Mouse (Mus musculus) lung, postnatal 36 days (tissue): ENCODE data around the gene Slfn8.
"Not testable (repeated sequence)": the region's sequence is repeated elsewhere in the genome, so short reads cannot be mapped to it uniquely, and the experiment has no call there.

Experiments used
- DNase-seq: peaks from one replicate; pipeline ENCODE4 v3.0.0; 2022; ENCODE audit warnings: mixed read lengths

Slfn8 gene

GRCm38 (mm10) chr11:83020621-83021020 lies at the start of gene Slfn8:
Gene Slfn8, minus strand, starts transcription at chr11:83020810.
- peak; percentile 55 for DNase-seq

GRCm38 (mm10) chr11:83067982-83068694 lies 47.5 kb upstream of the Slfn8 start:
- DNase-seq = no peak

DNA sequence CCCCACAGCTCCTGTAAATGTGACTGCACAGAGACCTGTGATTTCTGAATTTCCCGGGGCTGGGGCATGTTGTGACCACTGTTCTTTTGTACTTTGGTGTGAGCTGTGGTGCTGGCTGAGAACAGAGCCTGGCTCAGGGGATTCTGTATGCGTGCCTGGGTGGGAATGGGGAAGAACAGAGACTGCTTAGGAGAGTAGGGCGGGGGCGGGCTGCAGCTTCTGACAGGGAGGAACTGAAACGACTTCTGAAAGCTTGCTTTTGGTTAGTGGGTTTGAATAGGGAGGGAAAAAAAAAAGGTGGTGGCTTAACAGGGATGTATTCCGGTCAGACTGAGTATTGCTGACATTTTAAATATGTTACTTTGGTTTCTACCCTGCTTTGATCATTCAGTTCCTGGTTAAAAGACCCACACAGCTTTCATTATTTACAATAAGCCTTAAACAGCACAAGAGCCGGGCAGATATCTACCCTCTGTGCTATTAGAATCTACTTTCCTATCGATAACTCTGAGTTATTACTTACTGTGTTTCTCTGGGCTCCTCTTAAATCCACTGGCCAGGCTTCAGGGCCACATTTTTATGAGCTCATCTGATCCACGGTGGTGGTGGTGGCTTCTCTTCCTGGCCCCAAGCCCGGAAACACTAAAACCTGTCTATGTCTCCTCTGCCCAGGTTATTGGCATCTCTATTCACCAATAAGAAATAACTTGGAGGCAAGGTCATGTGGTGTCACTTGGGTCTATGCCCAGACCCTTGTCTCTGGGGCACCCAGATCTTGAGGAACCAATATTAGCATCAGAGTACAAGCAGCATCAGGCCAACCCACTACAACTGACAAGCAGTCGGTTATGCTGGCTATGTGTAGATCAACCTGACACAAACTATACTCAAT lies 46.3 kb upstream of the Slfn8 start:
- peak; percentile 59 for DNase-seq

- DNase-seq = no peak
Measured at GRCm38 (mm10) chr11:83065441-83066344, 45.1 kb upstream of the Slfn8 start.

DNA sequence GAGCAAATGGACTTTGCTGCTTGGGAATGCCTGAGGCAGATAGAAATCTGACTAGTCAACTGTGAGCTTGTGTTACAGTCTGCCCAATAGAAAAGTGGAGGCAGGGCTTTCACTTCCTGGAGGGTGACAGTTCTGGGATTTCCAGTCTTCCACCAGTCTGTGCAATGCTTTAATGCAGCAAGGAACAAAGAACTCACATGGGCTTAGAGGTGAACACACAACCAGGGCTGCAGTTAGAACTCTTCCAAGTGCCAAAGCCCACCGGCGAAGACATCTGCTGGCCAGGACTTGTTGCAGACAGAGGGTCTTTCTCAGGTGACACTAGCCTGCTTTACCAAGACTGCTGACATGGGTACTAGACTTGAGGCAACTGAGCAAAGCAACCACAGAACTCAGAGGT lies 44.3 kb upstream of the Slfn8 start, which contains the start of gene Slfn2:
Gene Slfn2, plus strand, starts transcription at position 167 of the 400 bp plus-strand sequence.
- peak; percentile 61 for DNase-seq

DNA sequence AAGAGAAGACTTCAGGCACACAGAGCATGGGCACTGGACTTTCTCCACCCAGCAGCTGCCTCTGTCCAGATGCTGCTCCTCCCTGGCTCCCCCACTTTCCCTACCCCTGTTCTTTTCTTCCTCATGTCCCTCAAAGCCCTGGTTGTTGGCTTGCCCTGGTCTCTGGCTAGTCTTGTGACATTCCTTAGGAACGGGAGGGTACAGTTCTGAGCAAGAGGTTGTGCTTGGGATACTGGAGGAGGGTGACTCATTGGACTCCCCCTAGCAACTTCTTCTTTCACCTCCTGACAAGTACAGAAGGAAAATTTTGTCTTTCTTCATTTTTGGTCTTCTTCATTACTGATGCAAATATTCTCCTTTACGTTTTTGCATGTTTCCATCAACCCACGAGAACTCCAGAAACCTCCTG lies 43.3 kb upstream of the Slfn8 start:
- DNase-seq = peak; percentile 41

DNA sequence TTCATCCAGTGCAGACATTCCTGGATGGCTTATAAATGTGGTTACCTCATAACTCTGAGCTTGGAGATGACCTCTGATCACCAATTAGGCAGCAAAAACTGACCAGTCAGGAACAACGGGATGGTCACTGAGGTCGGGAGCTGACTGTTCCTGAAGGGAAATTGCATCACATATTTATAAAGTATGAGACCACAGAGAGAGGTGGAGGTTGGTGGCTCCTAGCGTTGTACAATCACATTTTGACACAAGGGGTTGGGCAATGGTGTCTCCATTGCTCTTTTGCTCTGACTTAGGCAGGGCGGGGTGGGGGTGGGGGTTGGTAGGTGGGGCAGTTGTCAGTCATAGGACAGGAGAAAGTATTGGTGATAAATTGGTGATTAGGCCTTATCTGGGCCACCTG lies 42.5 kb upstream of the Slfn8 start:
- peak; percentile 48 for DNase-seq

DNA sequence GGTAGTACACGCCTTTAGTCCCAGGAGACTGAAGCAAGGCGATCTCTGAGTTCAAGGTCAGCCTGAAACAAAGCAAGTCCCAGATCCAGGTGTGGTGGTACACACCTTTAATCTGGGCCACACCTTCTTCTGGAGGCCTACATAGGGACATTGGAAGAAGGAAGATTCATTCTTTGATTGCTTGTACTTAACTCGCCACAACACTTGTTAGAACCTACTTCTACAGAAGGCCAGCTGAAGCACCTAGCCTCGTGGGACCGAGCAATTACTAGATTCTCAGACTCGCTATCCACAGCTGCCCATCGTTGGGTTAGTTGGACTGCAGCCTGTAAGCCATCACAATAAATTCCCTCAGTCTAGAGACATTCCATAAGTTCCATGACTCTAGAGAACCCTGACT lies 41.2 kb upstream of the Slfn8 start:
- no peak for DNase-seq

- no peak for DNase-seq
Measured at GRCm38 (mm10) chr11:83060412-83061020, 39.9 kb upstream of the Slfn8 start.

- peak; percentile 81 for DNase-seq
Measured at GRCm38 (mm10) chr11:83057863-83058262, 37.3 kb upstream of the Slfn8 start.

DNA sequence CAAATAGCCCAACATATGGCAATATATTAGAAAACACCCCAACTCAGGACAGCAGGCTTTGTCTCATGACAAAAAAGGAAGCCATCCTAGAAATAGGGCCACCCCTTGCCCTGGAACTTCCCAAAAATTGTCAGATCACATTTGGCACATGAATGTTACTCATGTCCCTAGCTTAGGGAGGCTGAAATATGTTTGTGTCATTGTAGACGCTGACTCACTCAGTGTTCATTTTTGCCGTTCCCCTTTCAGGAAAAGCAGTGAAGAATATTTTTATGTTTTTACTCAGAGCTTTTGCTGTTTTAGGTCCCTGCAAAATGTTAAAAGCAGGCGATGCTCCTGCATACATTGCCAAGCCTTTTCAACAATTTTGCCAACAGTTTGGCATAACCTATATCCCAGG lies 25.0 kb upstream of the Slfn8 start:
- DNase-seq = peak; percentile 19

GRCm38 (mm10) chr11:83043891-83044290 lies 23.3 kb upstream of the Slfn8 start:
- DNase-seq = no peak

DNA sequence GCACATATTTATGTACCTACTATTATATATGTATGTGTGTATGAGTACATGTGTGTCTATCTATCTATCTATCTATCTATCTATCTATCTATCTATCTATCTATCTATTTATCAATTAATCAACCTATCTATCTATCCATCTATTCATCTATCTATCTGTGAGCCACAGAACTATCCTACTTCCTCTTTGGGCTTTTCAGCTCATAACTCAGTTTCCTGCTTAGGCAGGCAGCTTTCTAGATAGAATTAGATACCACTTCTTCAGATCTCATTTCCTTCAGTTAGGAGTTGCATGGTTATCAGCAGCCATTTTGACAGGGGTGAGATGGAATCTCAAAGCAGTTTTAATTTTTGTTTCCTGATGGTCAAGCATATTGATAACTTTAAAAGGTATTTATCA lies 20.4 kb upstream of the Slfn8 start:
- DNase-seq = no peak

GRCm38 (mm10) chr11:83040325-83040724 lies 19.7 kb upstream of the Slfn8 start:
- DNase-seq = peak; percentile 39

DNA sequence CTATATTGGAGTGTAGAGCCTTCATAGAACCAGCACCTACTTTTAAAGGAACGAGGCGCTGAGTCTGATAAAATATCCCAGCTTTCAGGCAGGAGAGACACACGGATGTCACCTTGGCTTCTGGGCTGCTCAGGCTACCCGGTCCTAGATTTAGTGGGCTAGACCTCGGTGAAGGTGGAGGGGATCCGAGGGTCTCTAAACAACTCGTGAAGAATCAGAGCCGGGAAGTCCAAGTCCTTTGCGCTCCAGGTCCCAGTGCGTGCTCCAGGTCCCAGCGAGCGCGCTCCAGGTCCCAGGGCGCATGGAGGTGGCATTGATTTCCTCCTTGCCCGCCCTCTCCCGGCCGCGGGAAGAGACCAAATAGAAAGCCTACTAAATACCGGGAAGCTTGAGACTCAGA lies 19.2 kb upstream of the Slfn8 start:
- DNase-seq = no peak

DNA sequence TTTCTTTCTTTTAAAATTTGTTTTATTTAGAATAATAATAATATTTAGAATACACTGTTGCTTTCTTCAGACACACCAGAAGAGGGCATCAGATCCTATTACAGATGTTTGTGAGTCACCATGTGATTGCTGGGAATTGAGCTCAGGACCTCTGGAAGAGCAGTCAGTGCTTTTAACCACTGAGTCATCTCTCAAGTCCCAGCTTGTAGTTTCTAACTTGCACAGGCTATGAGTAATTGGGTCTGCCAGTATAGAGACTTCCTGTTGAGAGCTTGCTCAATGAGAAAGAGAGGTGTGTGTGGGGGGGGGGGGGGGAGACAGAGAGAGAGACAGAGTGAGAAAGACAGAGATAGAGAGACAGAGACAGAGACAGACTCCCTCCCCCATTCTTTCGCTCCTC lies 18.5 kb upstream of the Slfn8 start:
- no peak for DNase-seq

DNA sequence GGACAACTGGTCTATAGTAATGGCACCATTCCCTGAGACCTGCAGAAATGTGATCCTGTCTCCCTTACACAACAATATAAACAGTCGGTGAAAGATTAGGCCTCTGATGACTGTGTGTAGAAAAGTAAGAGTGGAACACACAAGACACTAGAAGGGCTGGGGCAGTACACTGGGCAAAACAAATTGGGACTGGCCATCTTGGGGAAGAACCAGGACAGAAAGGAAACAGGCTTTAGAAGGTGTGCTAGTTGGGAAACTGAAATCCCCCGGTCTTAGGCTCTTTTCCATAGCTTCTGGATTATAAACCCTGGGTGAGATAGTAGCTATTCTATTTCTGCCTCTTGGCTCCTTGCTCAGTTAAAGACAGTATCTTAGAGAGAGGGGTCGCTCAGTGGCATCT lies 18.1 kb upstream of the Slfn8 start:
- not testable (repeated sequence) for DNase-seq

GRCm38 (mm10) chr11:83019561-83020519 lies 770 bp downstream of the Slfn8 start:
- DNase-seq = not testable (repeated sequence)

GRCm38 (mm10) chr11:83016093-83016492 lies 4.5 kb downstream of the Slfn8 start:
- DNase-seq = no peak

DNA sequence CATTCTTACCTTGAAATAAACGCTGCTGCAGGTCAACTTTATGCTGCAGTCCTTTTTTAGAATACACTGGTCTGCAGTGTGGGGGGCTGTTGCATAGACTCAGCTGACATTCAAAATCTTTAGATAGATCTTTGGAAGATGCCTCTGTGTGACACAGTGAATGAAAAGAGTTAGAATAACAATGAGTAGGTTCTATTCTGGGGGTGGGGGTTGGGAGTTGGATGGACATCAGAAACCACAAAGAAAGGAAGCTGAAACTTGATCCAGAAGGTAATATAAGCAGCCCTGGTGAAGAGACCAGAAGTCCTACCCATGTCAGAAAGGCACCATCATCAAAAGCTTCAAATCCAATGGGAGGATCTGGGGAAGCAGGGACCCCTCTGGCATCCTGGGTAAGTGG lies 7.3 kb downstream of the Slfn8 start:
- DNase-seq = no peak

DNA sequence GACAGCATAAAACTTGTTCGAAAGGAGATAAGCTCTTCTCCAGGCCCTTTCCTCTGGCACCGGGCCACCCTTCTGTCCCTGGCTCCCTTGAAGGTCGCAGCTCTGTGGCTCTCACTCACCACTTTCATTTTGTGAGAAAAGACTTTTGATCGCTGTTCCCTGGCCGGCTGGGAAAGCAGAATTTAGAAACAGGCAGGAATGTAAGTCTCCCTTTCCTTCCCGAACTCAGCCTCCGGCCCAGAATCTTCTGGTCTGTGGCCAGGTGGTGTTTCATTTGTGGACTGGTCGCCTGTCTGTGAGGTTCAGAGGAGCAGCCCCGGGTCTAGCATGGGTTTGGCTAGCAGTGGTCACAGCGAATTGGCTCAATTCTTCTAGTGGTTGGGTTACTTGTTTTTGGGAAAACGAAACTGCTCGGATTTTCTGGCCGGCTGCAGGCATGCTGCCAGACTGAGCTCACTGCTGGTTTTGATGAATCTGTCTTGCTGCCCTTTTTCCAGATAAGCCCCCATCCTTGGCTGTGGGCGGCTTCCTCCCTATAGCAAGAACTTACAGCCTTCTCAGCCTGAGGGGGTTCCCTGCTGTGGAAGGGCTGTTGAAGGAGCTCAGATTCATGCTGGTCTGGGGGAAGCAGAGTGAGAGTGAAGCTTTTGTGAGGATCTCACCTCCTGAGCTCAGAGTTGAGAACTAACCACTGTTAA lies 29.0 kb downstream of the Slfn8 start, which contains the start of gene Slfn9:
Gene Slfn9, minus strand, starts transcription at position 362 of the 698 bp plus-strand sequence.
- peak; percentile 44 for DNase-seq
